ENCODE assay signal across 8 mouse cellular contexts in genomic region chr4:149698197-149698821, GRCm38 (mm10). TPM values are rescaled to one million over a fixed set of nuclear protein-coding genes. Genes with fewer than 3 reads are reported as not detected.
DNase-seq lines count a peak whose midpoint lies in the region; ATAC-seq and TF ChIP-seq lines count a peak whose summit lies in the region.

No protein-coding gene starts in this region.

- ATAC-seq in heart, postnatal 0 days (ENCODE audit: insufficient read depth, low read depth): peak; percentile 72

- TF ChIP-seq EP300 in heart, postnatal 0 days (IDR thresholded peaks at IDR 0.05; ENCODE audit: low read depth): no peak

- H3K9me3 ChIP-seq in erythroblast, embryonic 14.5 days (ENCODE audit: control insufficient read depth, low read length): no peaks in the 10 kb centered on the region
- H3K9me3 ChIP-seq in heart, postnatal 0 days (replicated peaks; ENCODE audit: control insufficient read depth, low read length): no peaks in the 10 kb centered on the region

- H3K4me1 ChIP-seq in erythroblast, embryonic 14.5 days (ENCODE audit: control insufficient read depth): peaks cover 29% of the 10 kb centered on the region
- peaks cover 14% of the 10 kb centered on the region for H3K4me1 ChIP-seq in heart, postnatal 0 days (ENCODE audit: control insufficient read depth, insufficient read depth)

- no peaks in the 10 kb centered on the region for H3K36me3 ChIP-seq in erythroblast, embryonic 14.5 days (ENCODE audit: control insufficient read depth)
- no peaks in the 10 kb centered on the region for H3K36me3 ChIP-seq in heart, postnatal 0 days (replicated peaks; ENCODE audit: control insufficient read depth, insufficient read depth, low read length)

- H3K27me3 ChIP-seq in erythroblast, embryonic 14.5 days (ENCODE audit: control insufficient read depth): peaks cover 11% of the 10 kb centered on the region
- peaks cover 7% of the 10 kb centered on the region; the same call in 1 of the 2 replicates for H3K27me3 ChIP-seq in heart, postnatal 0 days (ENCODE audit: control insufficient read depth, insufficient read depth, low read length)

- WGBS in heart, postnatal 0 days: 1% methylated on average over 35 of the region's 35 CpGs

- H3K4me2 ChIP-seq in heart, postnatal 0 days (ENCODE audit: low read depth, low read length): peak overlapping the region; percentile 65

- DNase-seq in CD8-positive naive resting alpha-beta T cell, adult 2 months (ENCODE audit: low read depth in 2 of 2, low spot score in 2 of 2): peak; percentile 71 to 76
- peak; percentile 70 for DNase-seq in adrenal gland, adult 2 months
- peak; percentile 66 for DNase-seq in heart, postnatal 0 days (ENCODE audit: low spot score)
- peak; percentile 61 for DNase-seq in kidney, postnatal 14 days
- DNase-seq in lung, postnatal 25 days (ENCODE audit: low spot score): peak; percentile 68
- peak; percentile 32 for DNase-seq in ovary, postnatal 14 days (ENCODE audit: low spot score)
- peak; percentile 86 for DNase-seq in thymus, postnatal 4 days

- peak; percentile 58 for TF ChIP-seq CTCF in heart, postnatal 0 days (IDR thresholded peaks at IDR 0.05; ENCODE audit: low read depth)

- peak overlapping the region; percentile 37 for H3K9ac ChIP-seq in heart, postnatal 0 days (replicated peaks; ENCODE audit: low read depth, low read length)

- peak overlapping the region; percentile 39; the same call in 1 of the 2 replicates for H3K27ac ChIP-seq in heart, postnatal 0 days (ENCODE audit: low read depth)

- H3K4me3 ChIP-seq in erythroblast, embryonic 14.5 days (replicated peaks): peak overlapping the region; percentile 67
- H3K4me3 ChIP-seq in heart, postnatal 0 days (ENCODE audit: low read depth, low read length): peak overlapping the region; percentile 51

RNA-seq across cellular contexts. Expression of gene Pik3cd, which starts 4.1 kb away (rescaled TPM):
- total RNA-seq in adrenal gland, adult 2 months (2021): 1 to 10 TPM; 6.1 to 6.2 TPM
- polyA plus RNA-seq in adrenal gland, adult 2 months (2012; rRNA removed): 4.2 and 5.0 TPM in 2 replicates
- polyA plus RNA-seq in erythroblast, embryonic 14.5 days (2012): 0.13 and 0.31 TPM in 2 replicates
- total RNA-seq in heart, postnatal 0 days (2014; rRNA removed; ENCODE audit: low replicate concordance): 2.3 and 14.8 TPM in 2 replicates
- 1.3 and 1.4 TPM in 2 replicates for polyA plus RNA-seq in heart, postnatal 0 days (2015; fragmentation: Nextera tagmentation; extraction: Ambion mirVana)

RNA-seq across cellular contexts. Expression of gene Tmem201, which starts 39.5 kb away (rescaled TPM):
- total RNA-seq in adrenal gland, adult 2 months (2021): 10 to 100 TPM; 30.0 to 31.0 TPM
- polyA plus RNA-seq in adrenal gland, adult 2 months (2012; rRNA removed): 85.3 and 95.4 TPM in 2 replicates
- polyA plus RNA-seq in erythroblast, embryonic 14.5 days (2012): 1.4 and 1.5 TPM in 2 replicates
- 64.7 and 80.0 TPM in 2 replicates for total RNA-seq in heart, postnatal 0 days (2014; rRNA removed; ENCODE audit: low replicate concordance)
- 38.8 and 43.0 TPM in 2 replicates for polyA plus RNA-seq in heart, postnatal 0 days (2015; fragmentation: Nextera tagmentation; extraction: Ambion mirVana)

Comparison
In these comparisons a context has a peak if more than half of its experiments do, and no peak if none do; other contexts are left out.
1. Peak in every context shown above with its lines: DNase-seq, ATAC-seq, H3K4me3 ChIP-seq and H3K27ac ChIP-seq.
2. DNase-seq: peak in every context shown above with its lines; median percentile 86 in thymus, postnatal 4 days; 74 in CD8-positive naive resting alpha-beta T cell, adult 2 months; 70 in adrenal gland, adult 2 months; 68 in lung, postnatal 25 days; 66 in heart, postnatal 0 days; 61 in kidney, postnatal 14 days; 32 in ovary, postnatal 14 days.
3. RNA of gene Tmem201, which starts 39.5 kb away (polyA plus RNA-seq): 85.3 to 95.4 TPM in adrenal gland, adult 2 months and 38.8 to 43.0 TPM in heart, postnatal 0 days; 1.4 to 1.5 TPM in erythroblast, embryonic 14.5 days; every median in the first group is over 10 times any median in the second.